Mouse (Mus musculus) cortical plate, adult 2 months (tissue): Measurements from ENCODE around the gene Efcab11.

Experiments used
- CTCF ChIP-seq: fragments of 200-500 bp; IDR thresholded peaks from 2 replicates; pipeline ENCODE4 v1.5.1; 2011; ENCODE audit warnings: mild to moderate bottlenecking, control low read depth, low read length; ENCODE audit not compliant: insufficient read depth; ENCODE audit errors: extremely low read depth
- POLR2A ChIP-seq: fragments of 200-500 bp; IDR thresholded peaks from 2 replicates; pipeline ENCODE4 v1.6.1; 2011; ENCODE audit warnings: mild to moderate bottlenecking, low read length, control low read depth; ENCODE audit not compliant: insufficient read depth; ENCODE audit errors: extremely low read depth

GRCm38 (mm10) chr12:99741631-99742030 is 142.6 kb downstream of the Efcab11 start:
- TF ChIP-seq CTCF: no peak
- no peak for TF ChIP-seq POLR2A
